Mouse (Mus musculus): ENCODE measurements around the gene Col5a1. TPM values are rescaled to one million over a fixed set of nuclear protein-coding genes. Genes with fewer than 3 reads are reported as not detected.

Col5a1 gene
- polyA plus RNA-seq, 1 experiment from 2014 or later, result 5.3 TPM

DNA sequence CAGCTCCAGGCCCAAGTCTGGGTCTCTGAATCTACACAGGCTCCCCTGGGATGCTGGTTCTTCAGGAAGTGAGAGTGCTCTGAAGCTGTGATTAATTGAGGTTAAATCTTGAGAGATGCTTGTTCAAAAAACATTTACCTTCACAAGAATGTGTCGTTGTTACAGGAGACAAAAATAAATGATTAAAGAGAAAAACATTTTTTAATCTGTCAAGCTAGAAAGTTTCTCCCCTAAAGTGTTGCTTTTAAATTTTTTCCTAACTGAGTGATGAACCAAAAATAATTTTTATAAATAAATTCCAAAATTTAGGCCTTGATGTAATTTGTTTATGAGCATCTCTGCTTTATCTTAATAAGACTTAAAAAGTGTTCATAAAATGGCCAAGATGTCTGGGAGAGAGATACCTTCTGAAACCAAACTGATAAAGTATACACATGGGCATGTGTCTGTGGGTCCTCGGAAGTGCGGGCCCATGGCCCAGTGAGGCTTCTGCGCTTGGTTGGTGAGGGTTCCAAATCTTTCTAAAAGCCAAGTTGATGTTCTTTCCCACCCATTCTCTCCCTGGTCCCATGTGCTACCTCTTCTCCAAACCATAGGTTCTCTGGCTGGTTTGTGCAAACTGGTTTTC, 177.6 kb downstream of the Col5a1 start:
- no peaks in the 10 kb centered on the region for H3K9me3 ChIP-seq (replicated peaks; ENCODE audit: control insufficient read depth, low read length)
- no peaks in the 10 kb centered on the region for H3K27me3 ChIP-seq (replicated peaks; ENCODE audit: control insufficient read depth, insufficient read depth, low read length)
- 93% methylated on average over 4 of the region's 4 CpGs for WGBS
- ATAC-seq (no peak), DNase-seq (ENCODE audit: low spot score) (no peak)
- no peak overlapping the region for H3K4me3 ChIP-seq (ENCODE audit: low read depth, low read length)
- H3K4me2 ChIP-seq (ENCODE audit: low read length), result no peak overlapping the region
- no peak overlapping the region for H3K27ac ChIP-seq (ENCODE audit: low read depth, low read length)
- H3K36me3 ChIP-seq (ENCODE audit: control insufficient read depth, insufficient read depth, low read length), result no peaks in the 10 kb centered on the region
- H3K9ac ChIP-seq (ENCODE audit: low read length), result no peak overlapping the region
- peaks cover 12% of the 10 kb centered on the region for H3K4me1 ChIP-seq (ENCODE audit: control insufficient read depth, insufficient read depth, low read length)

DNA sequence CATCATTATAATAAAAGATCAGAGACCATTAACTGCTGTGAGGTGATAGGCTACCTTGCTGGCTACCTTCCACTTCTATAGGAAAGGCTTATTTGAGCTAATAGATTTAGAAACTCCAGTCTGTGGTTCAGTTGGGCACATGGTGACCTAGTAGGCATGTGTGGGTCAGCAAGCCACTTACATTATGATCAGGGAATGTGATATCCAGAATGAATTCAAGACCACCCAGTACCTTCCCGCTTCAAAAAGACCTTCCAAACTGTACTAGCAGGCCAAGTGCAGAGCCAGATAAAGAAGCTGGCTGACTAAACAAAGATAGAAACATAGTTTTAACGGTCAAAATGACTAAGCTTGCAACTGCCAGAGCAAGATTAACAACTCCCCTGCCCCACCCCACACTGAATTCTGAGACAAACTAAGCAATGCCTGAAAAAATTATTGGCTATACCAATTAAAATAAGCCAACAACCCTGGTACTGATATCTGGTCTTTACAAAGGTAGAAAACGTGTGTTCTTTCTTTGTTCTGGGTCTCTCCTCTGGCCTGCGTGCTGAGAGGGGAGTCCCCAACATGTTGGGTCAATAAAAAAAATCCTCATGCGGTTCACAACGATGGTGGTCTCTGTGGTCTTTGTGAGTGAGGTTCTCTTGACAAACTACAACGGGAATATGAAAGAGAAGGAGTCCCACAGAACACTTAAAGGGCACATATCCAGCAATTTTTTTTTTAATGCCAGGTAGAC, 178.3 kb downstream of the Col5a1 start:
- Histone ChIP-seq H3K9ac (ENCODE audit: low read length) (no peak overlapping the region), H3K27ac (ENCODE audit: low read depth, low read length) (no peak overlapping the region), H3K9me3 (replicated peaks; ENCODE audit: control insufficient read depth, low read length) (no peaks in the 10 kb centered on the region), H3K4me3 (ENCODE audit: low read depth, low read length) (no peak overlapping the region), H3K4me2 (ENCODE audit: low read length) (no peak overlapping the region), H3K4me1 (ENCODE audit: control insufficient read depth, insufficient read depth, low read length) (peaks cover 16% of the 10 kb centered on the region), H3K36me3 (ENCODE audit: control insufficient read depth, insufficient read depth, low read length) (no peaks in the 10 kb centered on the region), H3K27me3 (replicated peaks; ENCODE audit: control insufficient read depth, insufficient read depth, low read length) (no peaks in the 10 kb centered on the region)
- ATAC-seq (no peak), DNase-seq (ENCODE audit: low spot score) (no peak)
- WGBS, result 75% methylated on average over 7 of the region's 7 CpGs

DNA sequence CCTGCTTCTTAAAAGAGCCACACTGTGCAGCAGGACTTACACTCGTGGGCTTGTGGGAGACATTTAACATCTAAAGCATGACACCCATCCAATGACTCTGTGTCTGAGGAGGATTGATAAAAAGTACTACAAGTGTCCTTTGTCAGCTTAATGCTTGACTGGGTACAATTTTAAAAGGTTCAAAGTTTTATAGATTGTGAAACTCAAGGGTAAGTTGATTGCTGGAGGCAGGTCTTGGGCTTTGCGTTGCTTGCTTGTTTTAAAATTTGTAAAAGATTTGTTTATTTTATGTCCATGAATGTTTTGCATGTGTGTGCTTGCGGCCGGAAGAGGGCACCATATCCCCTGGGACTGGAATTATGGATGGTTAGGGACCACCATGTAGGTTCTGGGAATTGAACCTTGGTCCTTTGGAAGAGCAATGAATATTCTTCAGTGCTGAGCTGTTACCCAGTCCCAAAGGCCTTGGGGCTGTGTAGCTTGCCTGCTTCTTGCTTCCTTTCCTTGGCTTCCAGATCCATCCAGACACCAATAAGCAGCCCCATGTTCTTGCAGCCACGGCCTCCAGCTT, 178.9 kb downstream of the Col5a1 start:
- Histone ChIP-seq H3K4me3 (ENCODE audit: low read depth, low read length) (no peak overlapping the region), H3K27me3 (replicated peaks; ENCODE audit: control insufficient read depth, insufficient read depth, low read length) (no peaks in the 10 kb centered on the region), H3K4me1 (ENCODE audit: control insufficient read depth, insufficient read depth, low read length) (peaks cover 16% of the 10 kb centered on the region), H3K4me2 (ENCODE audit: low read length) (no peak overlapping the region), H3K27ac (ENCODE audit: low read depth, low read length) (no peak overlapping the region), H3K36me3 (ENCODE audit: control insufficient read depth, insufficient read depth, low read length) (no peaks in the 10 kb centered on the region), H3K9me3 (replicated peaks; ENCODE audit: control insufficient read depth, low read length) (no peaks in the 10 kb centered on the region), H3K9ac (ENCODE audit: low read length) (no peak overlapping the region)
- no peak for DNase-seq (ENCODE audit: low spot score)
- 89% methylated on average over 5 of the region's 5 CpGs for WGBS
- no peak for ATAC-seq

DNA sequence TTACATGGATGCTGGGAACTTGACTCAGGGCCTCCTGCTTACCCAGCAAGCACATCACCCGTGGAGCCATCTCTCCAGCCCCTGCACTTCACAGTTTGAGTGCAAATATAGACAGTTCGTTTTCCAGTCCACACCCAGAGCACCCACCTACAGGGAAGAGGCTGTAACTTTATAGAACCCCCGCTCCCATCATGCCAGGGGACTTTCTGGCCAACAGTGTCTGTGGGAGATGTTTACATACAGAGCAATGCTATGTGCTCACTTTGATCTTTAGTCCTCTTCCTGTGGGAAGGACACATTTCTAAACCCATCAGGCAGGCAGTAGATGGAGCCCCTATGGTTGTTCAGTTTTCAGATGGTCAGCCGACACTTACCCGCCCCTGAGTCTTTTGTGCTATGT, 180.5 kb downstream of the Col5a1 start:
- 0 out of 2 replicates have a peak overlapping the region, but pooled peaks have one; percentile 44 for H3K27ac ChIP-seq (ENCODE audit: low read depth, low read length)
- H3K36me3 ChIP-seq (ENCODE audit: control insufficient read depth, insufficient read depth, low read length), result no peaks in the 10 kb centered on the region
- H3K9me3 ChIP-seq (replicated peaks; ENCODE audit: control insufficient read depth, low read length), result no peaks in the 10 kb centered on the region
- H3K4me3 ChIP-seq (ENCODE audit: low read depth, low read length), result no peak overlapping the region
- H3K4me1 ChIP-seq (ENCODE audit: control insufficient read depth, insufficient read depth, low read length), result peaks cover 16% of the 10 kb centered on the region
- no peak for DNase-seq (ENCODE audit: low spot score)
- H3K27me3 ChIP-seq (replicated peaks; ENCODE audit: control insufficient read depth, insufficient read depth, low read length), result no peaks in the 10 kb centered on the region
- WGBS, result 78% methylated on average over 5 of the region's 5 CpGs
- no peak overlapping the region for H3K4me2 ChIP-seq (ENCODE audit: low read length)
- ATAC-seq, result no peak
- H3K9ac ChIP-seq (ENCODE audit: low read length), result no peak overlapping the region

DNA sequence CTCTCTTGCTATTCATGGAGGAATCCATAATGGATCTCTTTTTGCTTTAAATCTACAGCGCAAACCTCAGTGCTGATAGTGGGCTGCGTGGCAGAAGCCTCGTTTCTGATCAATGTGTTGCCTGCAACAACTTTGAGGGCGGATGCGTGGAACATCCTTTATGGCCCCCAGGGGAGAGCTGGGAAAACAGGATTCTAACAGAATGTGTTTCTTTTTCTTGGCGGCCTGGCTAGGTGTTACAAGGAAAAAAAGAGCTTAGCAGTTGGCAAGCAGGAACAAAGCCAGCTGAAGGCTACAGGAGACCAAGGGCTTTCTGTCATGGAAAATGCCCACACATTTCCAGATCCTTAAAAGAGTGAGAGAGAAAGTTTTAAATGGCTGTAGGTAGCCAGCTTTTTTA, 180.9 kb downstream of the Col5a1 start:
- Histone ChIP-seq H3K9ac (ENCODE audit: low read length) (no peak overlapping the region), H3K4me1 (ENCODE audit: control insufficient read depth, insufficient read depth, low read length) (peaks cover 16% of the 10 kb centered on the region), H3K36me3 (ENCODE audit: control insufficient read depth, insufficient read depth, low read length) (no peaks in the 10 kb centered on the region), H3K4me3 (ENCODE audit: low read depth, low read length) (no peak overlapping the region), H3K27me3 (replicated peaks; ENCODE audit: control insufficient read depth, insufficient read depth, low read length) (no peaks in the 10 kb centered on the region), H3K9me3 (replicated peaks; ENCODE audit: control insufficient read depth, low read length) (no peaks in the 10 kb centered on the region), H3K27ac (ENCODE audit: low read depth, low read length) (peak overlapping the region; percentile 77), H3K4me2 (ENCODE audit: low read length) (no peak overlapping the region)
- no peak for ATAC-seq
- DNase-seq (ENCODE audit: low spot score), result peak; percentile 62
- 67% methylated on average over 6 of the region's 6 CpGs for WGBS

DNA sequence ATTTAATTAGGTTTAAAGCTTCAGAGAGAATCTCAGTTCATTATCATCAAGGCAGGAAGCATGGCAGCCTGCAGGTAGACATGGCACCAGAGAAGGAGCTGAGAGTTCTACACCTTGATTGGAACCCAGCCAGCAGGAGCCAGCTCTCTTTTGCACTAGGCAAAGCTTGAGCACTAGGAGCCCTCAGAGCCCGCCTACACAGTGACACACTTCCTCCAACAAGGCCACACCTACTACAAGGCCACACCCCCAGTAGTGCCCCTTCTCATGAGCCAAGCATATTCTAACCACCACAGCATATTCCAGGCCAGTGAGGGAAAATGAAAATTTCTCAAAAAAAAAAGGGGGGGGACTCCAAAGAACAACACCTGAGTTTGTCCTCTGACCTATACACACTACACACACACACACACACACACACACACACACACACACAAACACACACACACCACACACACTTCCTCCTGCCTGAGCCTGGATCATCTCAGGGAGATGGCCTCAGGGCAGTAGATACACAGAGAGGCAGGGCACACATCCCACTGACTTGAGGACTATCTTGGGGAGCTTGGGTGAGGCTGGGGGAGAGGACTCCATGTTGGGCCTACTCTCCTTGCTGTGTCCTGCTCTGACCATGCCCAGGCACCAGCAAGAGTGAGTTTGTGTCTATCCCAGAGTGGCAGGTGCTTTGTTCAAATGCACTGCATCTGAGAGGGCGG, 181.8 kb downstream of the Col5a1 start:
- WGBS, result 56% methylated on average over 2 of the region's 2 CpGs

DNA sequence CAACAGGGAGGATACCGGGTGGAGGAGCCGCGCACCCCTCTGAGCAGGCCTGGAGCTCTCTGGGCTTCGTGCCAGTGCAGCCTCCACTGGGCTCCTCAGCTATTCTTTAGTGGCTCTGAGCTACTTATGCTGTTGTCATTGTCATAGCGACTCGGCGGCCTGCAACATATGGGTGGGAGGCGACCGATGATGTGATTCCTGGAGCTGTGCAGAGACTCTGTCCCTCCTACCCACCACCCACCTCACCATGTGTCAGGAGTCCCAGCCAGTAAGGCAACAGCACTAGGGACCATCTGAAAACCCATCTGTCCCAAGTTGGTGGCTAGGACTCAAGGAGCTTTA, 182.3 kb downstream of the Col5a1 start:
- Histone ChIP-seq H3K36me3 (ENCODE audit: control insufficient read depth, insufficient read depth, low read length) (no peaks in the 10 kb centered on the region), H3K9me3 (replicated peaks; ENCODE audit: control insufficient read depth, low read length) (no peaks in the 10 kb centered on the region), H3K27me3 (replicated peaks; ENCODE audit: control insufficient read depth, insufficient read depth, low read length) (no peaks in the 10 kb centered on the region), H3K4me3 (ENCODE audit: low read depth, low read length) (no peak overlapping the region), H3K4me2 (ENCODE audit: low read length) (no peak overlapping the region), H3K27ac (ENCODE audit: low read depth, low read length) (peak overlapping the region; percentile 77), H3K4me1 (ENCODE audit: control insufficient read depth, insufficient read depth, low read length) (peaks cover 16% of the 10 kb centered on the region), H3K9ac (ENCODE audit: low read length) (no peak overlapping the region)
- peak; percentile 95 for ATAC-seq
- 22% methylated on average over 9 of the region's 9 CpGs for WGBS
- DNase-seq (ENCODE audit: low spot score), result peak; percentile 88

More for the DNA sequence above, 181.8 kb downstream of the Col5a1 start:
- Histone ChIP-seq H3K27me3 (replicated peaks; ENCODE audit: control insufficient read depth, insufficient read depth, low read length) (no peaks in the 10 kb centered on the region), H3K4me2 (ENCODE audit: low read length) (no peak overlapping the region), H3K4me3 (ENCODE audit: low read depth, low read length) (no peak overlapping the region), H3K4me1 (ENCODE audit: control insufficient read depth, insufficient read depth, low read length) (peaks cover 16% of the 10 kb centered on the region), H3K9ac (ENCODE audit: low read length) (no peak overlapping the region), H3K27ac (ENCODE audit: low read depth, low read length) (peak overlapping the region; percentile 77), H3K9me3 (replicated peaks; ENCODE audit: control insufficient read depth, low read length) (no peaks in the 10 kb centered on the region), H3K36me3 (ENCODE audit: control insufficient read depth, insufficient read depth, low read length) (no peaks in the 10 kb centered on the region)
- ATAC-seq (no peak), DNase-seq (ENCODE audit: low spot score) (peak; percentile 36)

DNA sequence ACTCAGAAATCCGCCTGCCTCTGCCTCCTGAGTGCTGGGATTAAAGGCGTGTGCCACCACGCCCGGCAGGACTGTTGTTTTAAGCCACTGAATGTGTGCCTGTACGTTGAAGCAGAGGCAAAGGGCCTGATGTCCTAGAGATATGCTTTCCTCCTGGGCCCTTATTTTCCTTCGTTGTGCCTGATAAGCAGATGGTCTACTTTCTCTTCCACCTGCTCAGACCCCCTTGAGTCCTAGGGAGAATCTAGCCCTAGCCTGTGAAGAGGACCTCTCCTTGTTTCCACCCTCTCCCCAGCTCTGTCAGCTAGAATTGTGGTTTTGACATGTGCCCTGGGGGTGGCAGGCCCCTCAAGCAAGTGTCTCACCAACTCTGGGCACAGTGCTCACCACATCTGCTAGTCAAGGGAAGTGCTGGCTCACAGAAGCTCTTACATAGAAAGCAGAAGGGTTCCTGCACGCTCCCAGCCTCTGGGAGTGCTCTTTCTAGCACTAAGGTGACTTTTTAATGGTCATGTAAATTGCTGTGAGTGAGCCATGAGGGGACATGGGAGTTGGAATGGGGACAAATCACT, 189.5 kb downstream of the Col5a1 start:
- WGBS, result 82% methylated on average over 7 of the region's 7 CpGs
- ATAC-seq (no peak), DNase-seq (ENCODE audit: low spot score) (no peak)
- H3K4me1 ChIP-seq (ENCODE audit: control insufficient read depth, insufficient read depth, low read length), result no peaks in the 10 kb centered on the region
- no peaks in the 10 kb centered on the region for H3K9me3 ChIP-seq (replicated peaks; ENCODE audit: control insufficient read depth, low read length)
- H3K36me3 ChIP-seq (ENCODE audit: control insufficient read depth, insufficient read depth, low read length), result no peaks in the 10 kb centered on the region
- H3K4me2 ChIP-seq (ENCODE audit: low read length), result no peak overlapping the region
- H3K27ac ChIP-seq (ENCODE audit: low read depth, low read length), result no peak overlapping the region
- no peaks in the 10 kb centered on the region for H3K27me3 ChIP-seq (replicated peaks; ENCODE audit: control insufficient read depth, insufficient read depth, low read length)
- no peak overlapping the region for H3K4me3 ChIP-seq (ENCODE audit: low read depth, low read length)
- H3K9ac ChIP-seq (ENCODE audit: low read length), result no peak overlapping the region

Data from forebrain, embryonic 14.5 days (tissue).